Mouse (Mus musculus) layer of hippocampus, adult 8-10 months (tissue): ENCODE measurements around the gene Zxdb. TPM values are rescaled to one million over a fixed set of nuclear protein-coding genes. Genes with fewer than 3 reads are reported as not detected.
A peak's percentile ranks its signal among the peaks of the same experiment; 100 is the strongest.
"Not testable (repeated sequence)": the region's sequence is repeated elsewhere in the genome, so short reads cannot be mapped to it uniquely, and the experiment has no call there.

Experiments
- DNase-seq, 2 experiments: peaks; one replicate each; pipeline ENCODE4 v3.0.0; 2022; ENCODE audit warnings: low spot score in 2 of 2
- total RNA-seq, 4 experiments: library from RNA; stranded (reverse); gene quantifications; 2 replicates each; pipeline ENCODE4 v1.2.4; 2022

Zxdb gene
- 10 to 100 TPM; 16.9 to 19.6 (median 18.2) TPM for total RNA-seq

DNA sequence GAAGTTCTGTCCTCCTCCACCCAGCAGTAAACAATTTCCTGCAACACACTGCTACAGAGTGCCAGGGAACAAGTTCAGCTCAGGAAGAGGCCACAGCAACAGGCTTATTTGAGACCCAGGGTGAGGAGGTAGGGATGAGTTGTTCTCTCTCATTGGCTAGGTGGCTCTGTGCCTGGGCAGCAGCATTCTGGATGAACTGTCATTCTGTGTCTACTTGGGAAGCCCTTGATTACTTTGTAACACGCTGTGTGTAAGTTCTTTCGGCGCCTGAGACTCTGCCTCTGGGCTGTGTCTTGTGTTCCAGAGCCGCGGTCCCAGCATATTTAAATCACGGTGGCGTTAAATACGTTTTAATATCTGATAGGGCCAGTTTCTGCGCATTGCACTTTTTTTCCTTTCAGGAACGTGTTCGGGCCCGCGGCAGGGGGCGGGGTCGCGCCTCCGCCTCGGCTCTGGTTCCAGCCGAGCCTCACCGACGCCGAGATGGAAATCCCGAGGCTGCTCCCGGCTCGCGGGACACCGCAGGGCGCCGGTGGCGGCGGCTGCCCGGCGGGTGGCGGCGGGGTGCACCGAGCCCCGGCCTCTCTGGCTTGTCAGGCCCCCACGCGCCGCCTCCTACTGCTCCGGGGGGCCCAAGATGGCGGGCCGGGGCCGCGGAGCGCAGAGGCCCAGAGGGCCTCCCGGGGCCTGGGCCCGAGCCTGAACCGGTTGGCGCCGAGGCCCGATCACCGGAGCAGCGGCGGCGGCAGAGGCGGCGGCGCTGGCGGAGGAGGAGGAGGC lies at the start of gene Zxdb:
Zxdb (plus strand) TSS at position 378 of the 780 bp plus-strand sequence.
- DNase-seq = not testable (repeated sequence)

DNA sequence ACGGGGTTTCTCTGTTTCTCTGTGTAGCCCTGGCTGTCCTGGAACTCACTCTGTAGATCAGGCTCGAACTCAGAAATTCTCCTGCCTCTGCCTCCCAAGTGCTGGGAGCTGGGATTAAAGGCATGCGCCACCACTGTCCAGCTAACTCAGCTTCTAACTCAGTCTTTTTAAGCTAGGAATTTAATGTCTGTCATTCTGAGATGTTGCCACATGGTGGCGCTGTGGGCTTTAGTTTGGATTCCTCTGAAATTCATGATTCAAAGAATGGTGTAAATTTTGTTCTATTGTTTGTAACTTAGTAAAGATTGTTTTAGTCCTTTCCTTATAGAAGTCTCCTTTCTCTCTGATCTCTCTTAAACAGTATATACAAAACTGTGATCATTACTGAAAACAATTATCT lies 49.4 kb upstream of the Zxdb start:
- DNase-seq = peak in 1 of 2 experiments; percentile 53

DNA sequence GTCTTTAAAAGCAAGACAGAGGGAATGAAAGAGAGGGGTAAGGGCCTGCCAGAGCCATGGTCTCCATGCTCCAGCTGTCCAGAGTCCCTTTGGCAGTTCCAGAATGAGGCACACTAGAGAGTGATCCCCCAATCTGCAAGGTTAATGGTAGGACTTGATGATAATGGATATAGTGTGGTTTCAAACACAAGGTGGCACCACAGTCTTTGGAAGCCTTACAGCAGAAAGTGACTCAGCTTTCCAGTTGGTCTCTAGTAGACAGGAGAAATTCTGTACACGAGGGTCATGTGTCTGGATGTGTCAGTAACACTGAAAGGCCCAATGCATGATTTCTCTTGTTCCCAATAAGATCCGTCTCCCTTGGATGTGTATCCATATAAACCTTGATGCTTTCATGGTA lies 42.8 kb upstream of the Zxdb start:
- DNase-seq = not testable (repeated sequence)

DNA sequence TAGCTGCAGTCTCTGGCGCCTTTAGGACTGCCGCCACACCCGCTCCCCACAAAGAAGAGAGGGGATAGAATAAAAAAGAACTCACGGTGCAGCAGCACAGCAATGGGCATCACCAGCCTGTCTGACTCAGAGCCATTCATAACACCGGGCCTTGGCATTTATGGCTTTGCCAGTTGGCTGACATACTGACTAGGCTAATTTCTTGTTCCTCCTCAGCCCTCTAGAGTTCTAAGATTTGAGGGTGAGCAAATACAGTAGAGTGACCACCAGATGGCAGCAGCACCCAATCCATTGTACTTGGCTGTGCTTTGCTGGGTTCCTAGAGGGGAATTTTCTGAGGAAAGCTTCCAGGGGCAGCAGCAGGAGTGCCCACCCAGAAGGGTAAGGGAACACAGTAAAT lies 34.8 kb upstream of the Zxdb start:
- not testable (repeated sequence) for DNase-seq

DNA sequence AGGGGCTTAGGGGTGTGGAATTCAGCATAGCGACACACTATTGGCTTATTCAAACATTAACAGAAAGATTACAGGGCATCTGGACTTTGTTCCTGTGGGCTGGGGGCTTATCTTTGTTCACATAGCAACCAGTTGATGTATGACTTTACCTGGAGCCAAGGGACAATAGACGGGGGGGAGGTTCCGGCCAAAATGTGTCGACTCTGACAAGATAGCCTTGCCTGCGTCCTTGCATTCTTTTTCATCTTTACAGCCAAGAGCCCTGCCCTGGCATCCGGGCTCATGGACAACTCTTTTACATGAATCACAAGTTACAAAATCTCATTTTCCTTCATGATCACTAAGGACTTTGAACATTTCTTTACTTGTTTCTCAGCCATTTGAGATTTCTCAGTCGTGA lies 17.7 kb upstream of the Zxdb start:
- not testable (repeated sequence) for DNase-seq

DNA sequence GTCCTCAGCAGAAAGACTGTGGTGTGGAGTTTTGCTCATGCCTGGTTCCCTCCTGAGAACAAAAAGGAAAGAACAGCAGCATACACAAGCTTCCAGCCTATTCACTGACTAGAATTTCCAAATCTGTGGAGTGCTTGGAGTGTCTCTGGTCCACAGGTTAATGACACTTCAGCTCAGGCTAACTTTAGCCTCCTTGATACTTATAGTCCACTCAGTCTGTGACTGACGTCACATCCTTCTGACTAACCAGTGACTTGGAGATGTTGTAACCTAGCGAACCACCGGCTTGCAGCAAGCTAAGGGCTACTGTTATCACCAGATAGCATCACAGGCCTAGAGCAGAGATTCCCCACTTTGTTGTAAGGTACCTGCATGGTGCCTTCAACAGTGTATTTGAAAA lies 14.6 kb upstream of the Zxdb start:
- not testable (repeated sequence) for DNase-seq

DNA sequence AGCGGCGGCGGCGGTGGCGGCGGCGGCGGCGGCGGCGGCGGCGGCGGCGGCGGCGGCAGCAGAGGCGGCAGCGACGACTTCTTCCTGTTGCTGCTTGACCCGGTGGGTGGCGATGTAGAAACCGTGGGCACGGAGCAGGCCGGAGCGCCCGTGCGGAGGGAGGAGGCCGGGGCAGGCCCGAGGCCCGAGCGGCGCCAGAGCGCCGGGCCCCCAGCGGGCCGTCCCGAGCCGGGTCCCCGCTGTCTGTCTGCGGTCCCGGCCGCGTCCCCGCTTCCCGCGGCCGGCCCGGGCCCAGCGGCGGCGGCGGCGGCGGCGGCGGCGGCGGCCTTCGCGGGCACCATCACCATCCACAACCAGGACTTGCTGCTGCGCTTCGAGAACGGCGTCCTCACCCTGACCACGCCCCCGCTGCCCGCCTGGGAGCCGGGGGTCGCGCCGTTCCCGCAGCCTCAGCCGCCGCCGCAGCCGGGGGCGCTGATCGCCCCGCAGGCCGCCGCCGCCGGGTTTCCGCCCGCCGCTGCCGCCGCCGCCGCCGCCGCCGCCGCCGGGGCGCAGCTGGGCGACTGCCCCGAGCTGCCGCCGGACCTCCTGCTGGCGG lies 702 bp downstream of the Zxdb start:
- DNase-seq = not testable (repeated sequence)

DNA sequence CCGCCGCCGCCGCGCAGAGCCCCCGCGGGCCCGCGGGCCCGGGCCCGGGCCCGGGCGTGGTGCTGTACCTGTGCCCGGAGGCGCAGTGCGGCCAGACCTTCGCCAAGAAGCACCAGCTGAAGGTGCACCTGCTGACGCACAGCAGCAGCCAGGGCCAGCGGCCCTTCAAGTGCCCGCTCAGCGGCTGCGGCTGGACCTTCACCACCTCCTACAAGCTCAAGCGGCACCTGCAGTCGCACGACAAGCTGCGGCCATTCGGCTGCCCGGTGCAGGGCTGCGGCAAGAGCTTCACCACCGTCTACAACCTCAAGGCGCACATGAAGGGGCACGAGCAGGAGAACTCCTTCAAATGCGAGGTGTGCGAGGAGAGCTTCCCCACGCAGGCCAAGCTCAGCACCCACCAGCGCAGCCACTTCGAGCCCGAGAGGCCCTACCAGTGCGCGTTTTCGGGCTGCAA lies 1.3 kb downstream of the Zxdb start:
- DNase-seq = not testable (repeated sequence)

DNA sequence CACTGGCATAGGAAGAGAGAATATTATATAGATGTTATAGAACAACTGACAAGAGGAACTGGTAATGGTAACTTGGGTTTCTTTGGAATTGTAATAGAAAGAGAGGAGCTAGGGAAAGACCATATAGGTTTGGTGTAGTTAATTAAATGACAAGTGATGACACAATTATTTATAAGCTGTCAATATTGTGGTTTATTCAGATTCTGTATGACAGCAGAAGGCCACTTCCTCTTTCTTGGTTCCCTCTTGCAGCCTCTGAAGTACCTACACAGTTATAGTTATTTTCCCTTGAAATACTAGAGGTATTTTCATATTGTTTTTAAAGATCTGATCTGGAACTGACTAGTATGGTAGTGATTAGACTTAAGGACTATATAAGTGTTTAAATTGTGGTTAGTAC lies 7.2 kb downstream of the Zxdb start:
- no peak for DNase-seq

DNA sequence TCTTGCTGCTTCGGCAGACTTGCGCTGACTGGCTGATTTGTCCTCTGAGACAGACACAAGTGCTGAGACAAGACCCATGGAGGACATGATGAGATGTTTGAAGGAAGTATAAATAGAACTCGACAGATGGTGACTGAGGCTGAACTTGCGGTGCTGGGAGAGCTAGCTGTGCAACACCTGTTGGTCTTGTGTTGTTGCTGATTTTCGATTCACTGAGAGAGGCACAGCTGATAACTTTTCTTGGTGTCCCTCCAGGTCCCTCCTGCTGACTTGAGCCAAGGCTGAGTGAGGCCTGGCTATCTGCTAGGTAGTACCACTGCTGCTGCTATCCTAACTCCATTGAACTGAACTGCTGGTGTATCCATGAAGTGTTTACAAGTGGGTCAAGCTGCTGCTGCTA lies 29.4 kb downstream of the Zxdb start:
- no peak for DNase-seq

DNA sequence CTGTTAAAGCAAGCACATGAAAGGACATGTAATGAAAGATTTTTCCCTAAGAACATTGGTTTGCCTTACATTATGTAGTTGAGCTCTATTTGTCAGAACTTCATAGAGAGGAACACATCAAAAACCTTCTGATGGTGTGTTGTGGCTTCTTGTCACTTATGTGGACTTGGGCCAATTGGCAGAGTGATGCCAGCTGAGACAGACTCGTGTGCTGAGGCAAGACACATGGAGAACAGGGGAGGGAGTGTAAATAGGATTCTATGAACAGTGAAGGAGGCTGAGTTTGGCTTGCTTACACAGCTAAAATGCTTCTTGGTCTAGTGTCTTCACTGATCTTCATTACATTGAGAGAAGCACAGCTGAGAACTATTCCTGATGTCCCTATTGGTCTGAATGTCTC lies 35.6 kb downstream of the Zxdb start:
- DNase-seq = no peak

DNA sequence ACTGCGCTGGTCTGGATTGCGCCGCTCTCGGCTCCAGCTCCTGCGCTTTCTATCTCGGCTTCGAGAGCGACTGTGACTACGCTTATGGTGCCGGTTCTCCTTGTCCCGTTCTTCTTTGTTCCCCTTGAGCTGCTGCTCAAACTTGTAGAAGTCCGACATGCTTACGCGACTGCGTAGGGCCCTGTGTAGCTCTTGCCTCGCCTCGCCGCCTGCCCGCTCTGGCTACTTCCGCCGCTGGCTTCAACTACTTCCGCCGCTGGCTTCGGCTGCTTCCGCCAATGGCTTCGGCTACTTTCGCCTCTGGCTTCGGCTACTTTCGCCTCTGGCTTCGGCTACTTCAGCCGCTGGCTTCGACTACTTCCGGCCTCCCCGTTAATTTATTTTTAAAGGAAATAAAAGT lies 49.5 kb downstream of the Zxdb start:
- no peak for DNase-seq

Other genes with a start within 250 kb of the Zxdb start
- 100 to 1,000 TPM; 510 to 549 (median 529) TPM for gene Maged1, start 182.4 kb upstream of the Zxdb start, total RNA-seq
- gene Gspt2, start 88.5 kb upstream of the Zxdb start, total RNA-seq = 10 to 100 TPM; 35.1 to 43.2 (median 38.3) TPM